Mouse (Mus musculus) bone marrow, adult 2 months (tissue): ENCODE data around the gene Efcab12. TPM values are rescaled to one million over a fixed set of nuclear protein-coding genes. Genes with fewer than 3 reads are reported as not detected.
"Not testable (repeated sequence)": the region's sequence is repeated elsewhere in the genome, so short reads cannot be mapped to it uniquely, and the experiment has no call there.

Source experiments
- H3K27ac ChIP-seq: fragments of 200-500 bp; 2 replicates; pipeline ENCODE4 v1.5.1; 2012; ENCODE audit warnings: low read depth, mild to moderate bottlenecking, control low read depth, inconsistent platforms, low read length; ENCODE audit not compliant: control insufficient read depth, poor library complexity, insufficient read depth
- H3K4me1 ChIP-seq: fragments of 200-500 bp; 2 replicates; pipeline ENCODE4 v1.6.1; 2011; ENCODE audit warnings: low read length; ENCODE audit not compliant: control insufficient read depth, insufficient read depth
- H3K4me3 ChIP-seq: fragments of 200-500 bp; replicated peaks from 2 replicates; pipeline ENCODE3; 2011; ENCODE audit warnings: mild to moderate bottlenecking, low read depth, low read length, control low read depth; ENCODE audit not compliant: control insufficient read depth
- CTCF ChIP-seq: fragments of 200-500 bp; IDR thresholded peaks from 2 replicates; pipeline ENCODE4 v1.5.1; 2011; ENCODE audit warnings: low read length, control low read depth; ENCODE audit not compliant: control insufficient read depth, insufficient read depth
- POLR2A ChIP-seq: fragments of 200-500 bp; IDR thresholded peaks from 2 replicates; pipeline ENCODE4 v1.6.1; 2011; ENCODE audit warnings: low read depth, mild to moderate bottlenecking, control low read depth, low read length, borderline replicate concordance; ENCODE audit not compliant: control insufficient read depth
- WGBS: fragments of 180-500 bp; shearing (Covaris S2); methylation state at CpG from one replicate; pipeline ENCODE4 v1.1.7; 2018; 5-methylcytosine and 5-hydroxymethylcytosine counted together
- polyA plus RNA-seq: library from polyadenylated mRNA; stranded (reverse); fragments of >200 nt; gene quantifications from 2 replicates; pipeline ENCODE4 v1.2.4, GENCODE M21; 2011; ENCODE audit warnings: low replicate concordance; ENCODE audit not compliant: missing spikeins, insufficient read depth, insufficient read length

Gene Efcab12
- polyA plus RNA-seq, result 0.38 TPM in 1 of 2 replicates, not detected in the other

GRCm38 (mm10) chr6:115838161-115838597 is at the start of gene Efcab12:
Gene Efcab12 (minus strand): TSS chr6:115838412.
- WGBS, result 9% methylated on average over 19 of the region's 19 CpGs
- H3K4me1 ChIP-seq, result no peaks in the 10 kb centered on the region
- no peak within 1 kb of the TSS for H3K27ac ChIP-seq
- TF ChIP-seq POLR2A (no peak), CTCF (no peak)
- H3K4me3 ChIP-seq, result peak within 1 kb of the TSS; percentile 30

DNA sequence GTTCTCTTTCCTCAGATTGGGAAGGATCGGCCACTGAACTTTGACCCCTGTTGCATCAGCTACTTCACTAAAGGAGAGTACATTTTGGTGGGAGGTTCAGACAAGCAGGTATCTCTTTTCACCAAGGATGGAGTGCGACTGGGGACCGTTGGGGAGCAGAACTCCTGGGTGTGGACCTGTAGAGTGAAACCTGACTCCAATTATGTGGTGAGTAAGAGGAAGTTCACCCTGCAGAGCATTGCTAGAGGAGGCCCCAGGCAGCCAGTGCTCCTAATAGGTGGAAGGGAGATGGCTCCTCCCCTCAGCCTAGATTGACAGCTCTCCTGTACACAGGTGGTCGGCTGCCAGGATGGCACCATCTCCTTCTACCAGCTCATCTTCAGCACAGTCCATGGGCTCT is 48.7 kb upstream of the Efcab12 start:
- H3K27ac ChIP-seq, result no peak overlapping the region
- no peak overlapping the region for H3K4me3 ChIP-seq
- no peak for TF ChIP-seq CTCF
- TF ChIP-seq POLR2A, result no peak
- 20% methylated on average over 4 of the region's 4 CpGs for WGBS
- peaks cover 2% of the 10 kb centered on the region; the same call in 1 of the 2 replicates for H3K4me1 ChIP-seq

- no peak overlapping the region for H3K4me3 ChIP-seq
- no peak overlapping the region for H3K27ac ChIP-seq
- H3K4me1 ChIP-seq, result peaks cover 5% of the 10 kb centered on the region; the same call in 1 of the 2 replicates
- TF ChIP-seq CTCF (no peak), POLR2A (no peak)
Observed at GRCm38 (mm10) chr6:115884018-115884417, 45.8 kb upstream of the Efcab12 start.

DNA sequence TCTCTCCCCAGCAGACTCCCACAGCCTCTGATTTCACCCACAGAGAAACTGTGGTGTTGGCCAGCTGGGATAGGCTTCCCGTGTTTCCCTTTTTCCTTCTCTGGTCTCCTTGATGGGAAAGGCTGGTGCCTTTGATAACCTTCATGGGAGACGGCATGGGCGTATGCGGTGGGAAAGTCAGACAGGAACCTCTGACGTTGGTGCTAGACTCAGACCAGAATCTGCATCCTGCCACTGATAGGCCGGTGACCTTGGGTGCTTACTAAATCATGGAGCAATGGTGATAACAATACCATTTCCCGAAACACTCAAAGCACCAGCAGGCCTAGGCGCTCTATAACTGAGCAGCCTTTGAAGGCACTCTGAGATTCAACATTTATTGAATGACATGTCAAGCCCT is 42.5 kb upstream of the Efcab12 start:
- Histone ChIP-seq H3K4me1 (peaks cover 3% of the 10 kb centered on the region; the same call in 1 of the 2 replicates), H3K4me3 (no peak overlapping the region), H3K27ac (no peak overlapping the region)
- TF ChIP-seq CTCF, result no peak
- TF ChIP-seq POLR2A, result no peak
- 83% methylated on average over 8 of the region's 8 CpGs for WGBS

GRCm38 (mm10) chr6:115879736-115880135 is 41.5 kb upstream of the Efcab12 start:
- Histone ChIP-seq H3K4me1 (peaks cover 3% of the 10 kb centered on the region; the same call in 1 of the 2 replicates), H3K4me3 (no peak overlapping the region), H3K27ac (no peak overlapping the region)
- TF ChIP-seq CTCF, result no peak
- no peak for TF ChIP-seq POLR2A
- 62% methylated on average over 6 of the region's 6 CpGs for WGBS

DNA sequence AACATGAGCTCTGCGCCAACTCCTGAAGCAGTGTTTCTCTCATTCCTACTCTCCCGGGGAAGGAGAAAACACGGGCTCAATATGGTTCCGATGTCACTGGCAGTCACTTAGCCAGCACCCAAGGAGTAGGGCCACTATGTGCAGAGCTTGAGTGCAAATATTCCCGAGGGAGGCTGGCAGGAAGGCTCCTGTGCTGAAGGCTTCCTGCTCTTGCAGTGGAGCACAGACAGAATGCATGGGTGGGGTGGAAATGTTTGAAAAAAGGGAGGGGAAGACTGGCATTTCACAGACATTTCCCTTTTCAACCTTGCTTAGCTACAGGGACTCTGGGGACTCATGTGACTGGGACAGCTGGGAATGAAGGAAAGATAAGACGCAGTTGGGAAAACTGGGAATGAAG is 40.5 kb upstream of the Efcab12 start:
- H3K4me1 ChIP-seq, result peaks cover 3% of the 10 kb centered on the region; the same call in 1 of the 2 replicates
- no peak overlapping the region for H3K4me3 ChIP-seq
- WGBS, result 77% methylated on average over 6 of the region's 6 CpGs
- TF ChIP-seq POLR2A (no peak), CTCF (no peak)
- no peak overlapping the region for H3K27ac ChIP-seq

DNA sequence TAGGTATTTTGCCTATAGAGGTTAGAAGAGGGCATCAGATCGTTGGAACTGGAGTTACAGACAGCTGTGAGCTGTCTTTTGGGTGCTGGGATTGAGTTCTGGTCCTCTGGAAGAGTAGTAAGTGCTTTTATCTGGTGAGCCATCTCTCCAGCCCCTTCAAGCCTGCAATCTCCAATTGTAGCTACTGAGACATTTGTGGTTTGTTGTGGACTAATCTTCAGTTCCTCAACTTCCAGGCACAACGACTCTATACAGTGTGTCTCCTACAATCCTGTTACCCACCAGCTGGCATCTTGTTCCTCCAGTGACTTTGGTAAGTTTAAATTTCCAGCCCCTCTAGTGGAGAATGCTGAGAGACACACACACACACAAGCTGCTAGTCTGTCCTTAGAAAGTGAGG is 39.0 kb upstream of the Efcab12 start:
- no peak overlapping the region for H3K4me3 ChIP-seq
- H3K27ac ChIP-seq, result no peak overlapping the region
- WGBS, result 33% methylated on average over 2 of the region's 2 CpGs
- TF ChIP-seq CTCF, result no peak
- TF ChIP-seq POLR2A, result no peak
- H3K4me1 ChIP-seq, result peaks cover 3% of the 10 kb centered on the region; the same call in 1 of the 2 replicates

- H3K4me3 ChIP-seq, H3K4me1 ChIP-seq, H3K27ac ChIP-seq: not testable (repeated sequence)
- no CpG with 5 or more reads among the region's 3 CpGs for WGBS
Observed at GRCm38 (mm10) chr6:115871318-115871717, 33.1 kb upstream of the Efcab12 start.

DNA sequence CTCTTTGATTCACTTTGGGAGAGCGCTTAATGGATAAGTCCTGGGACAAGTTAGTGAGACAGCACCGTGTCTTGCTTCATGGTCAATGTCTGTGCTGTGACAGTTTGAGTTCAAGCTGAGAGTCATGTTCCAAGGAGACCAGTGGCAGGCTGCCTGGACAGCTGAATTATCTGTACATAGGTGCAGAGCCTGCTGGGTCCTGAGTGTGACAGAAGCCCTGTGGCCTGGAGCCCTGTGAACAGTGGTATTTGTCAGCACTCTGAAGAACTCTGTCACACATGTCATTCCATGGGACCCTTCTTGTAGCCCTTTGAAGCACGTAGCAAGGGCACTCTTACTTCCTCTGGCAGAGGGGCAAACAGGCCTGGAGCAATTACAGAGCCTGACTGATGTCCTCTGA is 28.9 kb upstream of the Efcab12 start:
- H3K4me3 ChIP-seq, H3K27ac ChIP-seq, H3K4me1 ChIP-seq: not testable (repeated sequence)
- no CpG with 5 or more reads among the region's 3 CpGs for WGBS

GRCm38 (mm10) chr6:115865246-115865645 is 27.0 kb upstream of the Efcab12 start:
- TF ChIP-seq CTCF (no peak), POLR2A (no peak)
- Histone ChIP-seq H3K27ac (no peak overlapping the region), H3K4me3 (no peak overlapping the region), H3K4me1 (no peaks in the 10 kb centered on the region)
- WGBS, result 87% methylated on average over 4 of the region's 4 CpGs
